In genomic region chr5:124552094-124552472, GRCm38 (mm10) we compare ENCODE assay signal across 8 mouse cellular contexts. TPM values are rescaled to one million over a fixed set of nuclear protein-coding genes. Genes with fewer than 3 reads are reported as not detected.
DNase-seq lines count a peak whose midpoint lies in the region; ATAC-seq and TF ChIP-seq lines count a peak whose summit lies in the region.

No protein-coding gene starts in this region.

- no peak for TF ChIP-seq CTCF in left cerebral cortex, adult 2 months (IDR thresholded peaks at IDR 0.05)
- no peak for TF ChIP-seq CTCF in hindbrain, postnatal 0 days (IDR thresholded peaks at IDR 0.05; ENCODE audit: low read depth)

- peak overlapping the region; percentile 64 for H3K9ac ChIP-seq in hindbrain, postnatal 0 days (replicated peaks; ENCODE audit: low read length)
- peak overlapping the region; percentile 70 for H3K9ac ChIP-seq in neural tube, embryonic 12.5 days

- peaks cover 41% of the 10 kb centered on the region for H3K36me3 ChIP-seq in hindbrain, postnatal 0 days (ENCODE audit: insufficient read depth, low read length)
- peaks cover 43% of the 10 kb centered on the region for H3K36me3 ChIP-seq in neural tube, embryonic 12.5 days

- peak overlapping the region; percentile 74 for H3K4me2 ChIP-seq in hindbrain, postnatal 0 days (ENCODE audit: low read depth, low read length)
- peak overlapping the region; percentile 80 for H3K4me2 ChIP-seq in neural tube, embryonic 12.5 days (replicated peaks)

- no peaks in the 10 kb centered on the region; the same call in 1 of the 2 replicates for H3K4me1 ChIP-seq in brown adipose tissue, adult 24 weeks (ENCODE audit: control insufficient read depth, insufficient read depth, insufficient read length, low read length)
- peaks cover 5% of the 10 kb centered on the region; the same call in 1 of the 2 replicates for H3K4me1 ChIP-seq in hindbrain, postnatal 0 days (ENCODE audit: insufficient read depth, low read length)
- peaks cover 14% of the 10 kb centered on the region for H3K4me1 ChIP-seq in neural tube, embryonic 12.5 days

- peak overlapping the region; percentile 93 for H3K4me3 ChIP-seq in left cerebral cortex, adult 2 months
- H3K4me3 ChIP-seq in brown adipose tissue, adult 24 weeks (ENCODE audit: insufficient read depth, low read depth, low read length), result peak overlapping the region; percentile 98
- peak overlapping the region; percentile 60 for H3K4me3 ChIP-seq in hindbrain, postnatal 0 days (ENCODE audit: low read length)
- H3K4me3 ChIP-seq in neural tube, embryonic 12.5 days, result peak overlapping the region; percentile 68

- no peaks in the 10 kb centered on the region for H3K27me3 ChIP-seq in hindbrain, postnatal 0 days (ENCODE audit: insufficient read depth, low read length)
- no peaks in the 10 kb centered on the region for H3K27me3 ChIP-seq in neural tube, embryonic 12.5 days (replicated peaks)

- ATAC-seq in hindbrain, postnatal 0 days, result no peak; the same call in 1 of the 2 replicates
- peak; percentile 37 for ATAC-seq in neural tube, embryonic 12.5 days (ENCODE audit: low FRiP score, low read depth)

- DNase-seq in left cerebral cortex, adult 2 months (ENCODE audit: extremely low spot score in 1 of 2, low spot score in 2 of 2), result no peak
- DNase-seq in left cerebral cortex, postnatal 36 days (ENCODE audit: low spot score in 2 of 2), result no peak
- DNase-seq in hindbrain, postnatal 0 days (ENCODE audit: low spot score), result peak; percentile 34
- no peak for DNase-seq in adrenal gland, postnatal 36 days
- no peak for DNase-seq in urinary bladder, adult 18-20 months (ENCODE audit: low spot score in 2 of 2)
- no peak for DNase-seq in cerebellum, postnatal 36 days

- peak overlapping the region; percentile 92 for H3K27ac ChIP-seq in left cerebral cortex, adult 2 months
- peak overlapping the region; percentile 61 for H3K27ac ChIP-seq in brown adipose tissue, adult 24 weeks (replicated peaks; ENCODE audit: low read depth, low read length)
- peak overlapping the region; percentile 80 for H3K27ac ChIP-seq in hindbrain, postnatal 0 days
- peak overlapping the region; percentile 20; the same call in 1 of the 2 replicates for H3K27ac ChIP-seq in neural tube, embryonic 12.5 days

- H3K9me3 ChIP-seq in hindbrain, postnatal 0 days (ENCODE audit: low read length), result no peaks in the 10 kb centered on the region
- no peaks in the 10 kb centered on the region for H3K9me3 ChIP-seq in neural tube, embryonic 12.5 days

- intact Hi-C loops in left cerebral cortex, adult 2 months (cut with DNase I), result no loop called here
- intact Hi-C loops in left cerebral cortex, postnatal 36 days (cut with DNase I), result no loop called here

- WGBS in hindbrain, postnatal 0 days, result 9% methylated on average over 9 of the region's 9 CpGs
- WGBS in neural tube, embryonic 12.5 days, result 12% methylated on average over 9 of the region's 9 CpGs

RNA-seq across cellular contexts. Expression of gene Ddx55, which starts 0.6 kb away (rescaled TPM):
- 10 to 100 TPM; 25.8 to 28.3 TPM for total RNA-seq in left cerebral cortex, adult 2 months (2021)
- total RNA-seq in left cerebral cortex, postnatal 36 days (2021), result 10 to 100 TPM; 23.9 to 31.0 TPM
- polyA plus RNA-seq in brown adipose tissue, adult 24 weeks (2012; ENCODE audit: insufficient read depth, insufficient read length, missing spikeins), result 2.1 and 3.7 TPM in 2 replicates
- total RNA-seq in hindbrain, postnatal 0 days (2014; rRNA removed), result 14.7 and 15.5 TPM in 2 replicates
- 22.1 and 22.9 TPM in 2 replicates for polyA plus RNA-seq in hindbrain, postnatal 0 days (2015; fragmentation: Nextera tagmentation; extraction: Ambion mirVana)
- 21.9 and 22.0 TPM in 2 replicates for polyA plus RNA-seq in neural tube, embryonic 12.5 days (2016; fragmentation: Nextera tagmentation; extraction: Ambion mirVana)
- total RNA-seq in adrenal gland, postnatal 36 days (2021), result 10 to 100 TPM; 11.8 to 13.2 TPM

RNA-seq across cellular contexts. Expression of gene Tmed2, which starts 11.6 kb away (rescaled TPM):
- total RNA-seq in left cerebral cortex, adult 2 months (2021), result 10 to 100 TPM; 95.4 to 98.9 TPM
- 10 to 100 TPM; 97.9 to 98.5 TPM for total RNA-seq in left cerebral cortex, postnatal 36 days (2021)
- 330 and 403 TPM in 2 replicates for polyA plus RNA-seq in brown adipose tissue, adult 24 weeks (2012; ENCODE audit: insufficient read depth, insufficient read length, missing spikeins)
- 206 and 219 TPM in 2 replicates for total RNA-seq in hindbrain, postnatal 0 days (2014; rRNA removed)
- polyA plus RNA-seq in hindbrain, postnatal 0 days (2015; fragmentation: Nextera tagmentation; extraction: Ambion mirVana), result 329 and 332 TPM in 2 replicates
- polyA plus RNA-seq in neural tube, embryonic 12.5 days (2016; fragmentation: Nextera tagmentation; extraction: Ambion mirVana), result 389 and 400 TPM in 2 replicates
- total RNA-seq in adrenal gland, postnatal 36 days (2021), result 100 to 1,000 TPM; 226 to 241 TPM

RNA-seq across cellular contexts. Expression of gene Rilpl1, which starts 20.9 kb away (rescaled TPM):
- 10 to 100 TPM; 84.6 to 84.8 TPM for total RNA-seq in left cerebral cortex, adult 2 months (2021)
- 10 to 100 TPM; 65.9 to 97.7 TPM for total RNA-seq in left cerebral cortex, postnatal 36 days (2021)
- polyA plus RNA-seq in brown adipose tissue, adult 24 weeks (2012; ENCODE audit: insufficient read depth, insufficient read length, missing spikeins), result 4.9 and 8.7 TPM in 2 replicates
- total RNA-seq in hindbrain, postnatal 0 days (2014; rRNA removed), result 10.4 and 12.4 TPM in 2 replicates
- polyA plus RNA-seq in hindbrain, postnatal 0 days (2015; fragmentation: Nextera tagmentation; extraction: Ambion mirVana), result 13.3 and 13.5 TPM in 2 replicates
- polyA plus RNA-seq in neural tube, embryonic 12.5 days (2016; fragmentation: Nextera tagmentation; extraction: Ambion mirVana), result 18.1 and 19.8 TPM in 2 replicates
- 10 to 100 TPM; 16.2 to 17.4 TPM for total RNA-seq in adrenal gland, postnatal 36 days (2021)

RNA-seq across cellular contexts. Expression of gene Eif2b1, which starts 26.8 kb away (rescaled TPM):
- 10 to 100 TPM; 35.1 to 37.7 TPM for total RNA-seq in left cerebral cortex, adult 2 months (2021)
- 10 to 100 TPM; 37.6 to 37.9 TPM for total RNA-seq in left cerebral cortex, postnatal 36 days (2021)
- polyA plus RNA-seq in brown adipose tissue, adult 24 weeks (2012; ENCODE audit: insufficient read depth, insufficient read length, missing spikeins), result 28.3 and 32.1 TPM in 2 replicates
- total RNA-seq in hindbrain, postnatal 0 days (2014; rRNA removed), result 29.0 and 31.7 TPM in 2 replicates
- 56.8 and 57.5 TPM in 2 replicates for polyA plus RNA-seq in hindbrain, postnatal 0 days (2015; fragmentation: Nextera tagmentation; extraction: Ambion mirVana)
- 75.7 and 76.2 TPM in 2 replicates for polyA plus RNA-seq in neural tube, embryonic 12.5 days (2016; fragmentation: Nextera tagmentation; extraction: Ambion mirVana)
- total RNA-seq in adrenal gland, postnatal 36 days (2021), result 10 to 100 TPM; 43.6 to 55.3 TPM

RNA-seq across cellular contexts. Expression of gene Gtf2h3, which starts 26.9 kb away (rescaled TPM):
- 10 to 100 TPM; 26.6 to 28.6 TPM for total RNA-seq in left cerebral cortex, adult 2 months (2021)
- 10 to 100 TPM; 26.7 to 32.8 TPM for total RNA-seq in left cerebral cortex, postnatal 36 days (2021)
- polyA plus RNA-seq in brown adipose tissue, adult 24 weeks (2012; ENCODE audit: insufficient read depth, insufficient read length, missing spikeins), result 26.3 and 29.6 TPM in 2 replicates
- total RNA-seq in hindbrain, postnatal 0 days (2014; rRNA removed), result 26.7 and 33.4 TPM in 2 replicates
- 27.5 and 32.1 TPM in 2 replicates for polyA plus RNA-seq in hindbrain, postnatal 0 days (2015; fragmentation: Nextera tagmentation; extraction: Ambion mirVana)
- polyA plus RNA-seq in neural tube, embryonic 12.5 days (2016; fragmentation: Nextera tagmentation; extraction: Ambion mirVana), result 62.0 and 71.2 TPM in 2 replicates
- total RNA-seq in adrenal gland, postnatal 36 days (2021), result 10 to 100 TPM; 40.4 to 44.2 TPM

Comparison
In these comparisons a context has a peak if more than half of its experiments do, and no peak if none do; other contexts are left out.
1. H3K27ac ChIP-seq: peak in every context shown above with its lines; median percentile 92 in left cerebral cortex, adult 2 months; 80 in hindbrain, postnatal 0 days; 61 in brown adipose tissue, adult 24 weeks; 20 in neural tube, embryonic 12.5 days.